Mouse (Mus musculus) forelimb bud, embryonic 11.5 days (tissue): Measurements from ENCODE around the gene Isl2.

ENCODE experiments used
- DNase-seq: peaks from one replicate; pipeline ENCODE4 v3.0.0-alpha.2; 2012; ENCODE audit warnings: low read depth, low spot score

Isl2 gene

GRCm38 (mm10) chr9:55546176-55547010 lies 7.9 kb downstream of the Isl2 start:
- DNase-seq = no peak

GRCm38 (mm10) chr9:55548871-55549270 lies 10.4 kb downstream of the Isl2 start:
- DNase-seq = no peak

GRCm38 (mm10) chr9:55549302-55549890 lies 10.9 kb downstream of the Isl2 start:
- no peak for DNase-seq

GRCm38 (mm10) chr9:55554986-55555385 lies 16.5 kb downstream of the Isl2 start:
- no peak for DNase-seq

GRCm38 (mm10) chr9:55560960-55561359 lies 22.5 kb downstream of the Isl2 start:
- DNase-seq = no peak

GRCm38 (mm10) chr9:55568466-55569159 lies 30.1 kb downstream of the Isl2 start:
- no peak for DNase-seq

GRCm38 (mm10) chr9:55571071-55571470 lies 32.6 kb downstream of the Isl2 start:
- no peak for DNase-seq

GRCm38 (mm10) chr9:55576571-55576970 lies 38.1 kb downstream of the Isl2 start:
- DNase-seq = no peak

GRCm38 (mm10) chr9:55581414-55581813 lies 42.9 kb downstream of the Isl2 start:
- DNase-seq = no peak

GRCm38 (mm10) chr9:55586141-55586540 lies 47.7 kb downstream of the Isl2 start:
- DNase-seq = no peak
